Mouse (Mus musculus) neural tube, embryonic 15.5 days (tissue): Measurements from ENCODE around the gene Podxl2. TPM values are rescaled to one million over a fixed set of nuclear protein-coding genes. Genes with fewer than 3 reads are reported as not detected.

Experiments
- ATAC-seq: fragments of 200-750 bp; cut with Nextera tagmentation; 2 replicates; pipeline ENCODE4 v1.8.0; 2017; ENCODE audit warnings: mild to moderate bottlenecking, moderate TSS enrichment, moderate library complexity; ENCODE audit not compliant: low FRiP score
- H3K27ac ChIP-seq: fragments of 300-500 bp; sonication (generic); replicated peaks from 2 replicates; pipeline ENCODE4 v1.5.1; 2015; ENCODE audit warnings: mild to moderate bottlenecking, inconsistent platforms
- H3K27me3 ChIP-seq: fragments of 300-500 bp; sonication (generic); replicated peaks from 2 replicates; pipeline ENCODE4 v1.6.1; 2015; ENCODE audit warnings: inconsistent platforms
- H3K36me3 ChIP-seq: fragments of 300-500 bp; sonication (generic); 2 replicates; pipeline ENCODE4 v1.6.1; 2015; ENCODE audit warnings: inconsistent platforms
- H3K4me1 ChIP-seq: fragments of 300-500 bp; sonication (generic); 2 replicates; pipeline ENCODE4 v1.6.1; 2015; ENCODE audit warnings: inconsistent platforms
- H3K4me2 ChIP-seq: fragments of 300-500 bp; sonication (generic); 2 replicates; pipeline ENCODE4 v1.6.1; 2015; ENCODE audit warnings: inconsistent platforms, mild to moderate bottlenecking, moderate library complexity
- H3K4me3 ChIP-seq: fragments of 300-500 bp; sonication (generic); replicated peaks from 2 replicates; pipeline ENCODE4 v1.5.1; 2015; ENCODE audit warnings: mild to moderate bottlenecking, inconsistent platforms
- H3K9ac ChIP-seq: fragments of 300-500 bp; sonication (generic); replicated peaks from 2 replicates; pipeline ENCODE4 v1.6.1; 2015; ENCODE audit warnings: mild to moderate bottlenecking, inconsistent platforms
- H3K9me3 ChIP-seq: fragments of 300-500 bp; sonication (generic); replicated peaks from 2 replicates; pipeline ENCODE4 v1.6.1; 2016; ENCODE audit warnings: inconsistent platforms
- WGBS: fragments of 180-500 bp; shearing (Covaris S2); methylation state at CpG from one replicate; pipeline ENCODE4 v1.1.7; 2015; ENCODE audit warnings: mixed read lengths; 5-methylcytosine and 5-hydroxymethylcytosine counted together
- polyA plus RNA-seq: library from polyadenylated mRNA; unstranded; fragments of >200 nt; fragmentation: Nextera tagmentation; extraction: Ambion mirVana; gene quantifications from 2 replicates; pipeline ENCODE4 v1.2.1, GENCODE M21; 2015

The Podxl2 gene
- polyA plus RNA-seq, 1 experiment from 2014 or later = 640 TPM

- H3K9me3 ChIP-seq = no peaks in the 10 kb centered on the region
- H3K27ac ChIP-seq = no peak overlapping the region
- no peaks in the 10 kb centered on the region for H3K36me3 ChIP-seq
- H3K27me3 ChIP-seq = no peaks in the 10 kb centered on the region
- 0 out of 2 replicates have a peak, but pooled peaks cover 4% of the 10 kb centered on the region for H3K4me1 ChIP-seq
- H3K4me2 ChIP-seq = no peak overlapping the region
- H3K4me3 ChIP-seq = no peak overlapping the region
- WGBS = 72% methylated on average over 23 of the region's 23 CpGs
- H3K9ac ChIP-seq = no peak overlapping the region
- no peak for ATAC-seq
Measured at GRCm38 (mm10) chr6:88809091-88810037, 65.5 kb downstream of the Podxl2 start.

- WGBS = 92% methylated on average over 17 of the region's 17 CpGs
- no peaks in the 10 kb centered on the region for H3K36me3 ChIP-seq
- no peaks in the 10 kb centered on the region for H3K27me3 ChIP-seq
- no peak overlapping the region for H3K9ac ChIP-seq
- H3K27ac ChIP-seq = no peak overlapping the region
- no peaks in the 10 kb centered on the region for H3K9me3 ChIP-seq
- no peak for ATAC-seq
- no peak overlapping the region for H3K4me3 ChIP-seq
- no peak overlapping the region for H3K4me2 ChIP-seq
- H3K4me1 ChIP-seq = no peaks in the 10 kb centered on the region
Measured at GRCm38 (mm10) chr6:88804966-88805577, 69.8 kb downstream of the Podxl2 start.

DNA sequence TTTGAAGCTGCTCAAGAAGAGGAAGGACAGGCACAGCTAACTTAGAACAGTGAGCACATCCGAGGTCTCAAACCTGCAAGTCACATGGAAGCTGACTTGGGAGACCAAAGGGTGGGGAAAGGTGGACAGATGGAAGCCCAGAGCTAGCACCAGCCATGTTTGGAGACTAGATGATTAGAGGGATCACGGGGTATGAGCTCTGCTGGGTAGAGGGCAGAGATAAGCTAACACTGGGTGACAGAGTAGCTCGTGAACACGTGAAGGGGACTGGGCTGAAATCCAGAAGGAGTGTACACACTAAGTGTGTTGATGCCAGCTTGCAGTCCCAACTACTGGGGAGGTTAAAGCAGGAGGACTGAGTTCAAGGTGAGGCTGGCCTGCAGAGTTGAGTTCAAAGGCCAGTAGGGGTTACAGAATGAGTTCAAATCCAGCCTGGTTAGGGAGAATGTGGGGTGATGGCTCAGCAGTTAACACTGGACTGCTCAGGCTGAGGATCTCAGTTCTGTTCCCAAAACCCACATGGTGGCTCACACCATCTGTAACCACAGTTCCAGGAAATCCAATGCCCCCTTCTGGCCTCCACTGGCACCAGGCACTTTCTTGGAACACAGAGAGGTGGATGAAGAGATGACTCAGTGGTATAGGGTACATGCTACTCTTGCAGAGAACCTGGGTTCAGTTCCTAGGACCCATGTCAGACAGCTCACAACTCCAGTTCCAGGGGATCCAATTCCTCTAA is 70.7 kb downstream of the Podxl2 start:
- no peak for ATAC-seq
- WGBS = 88% methylated on average over 4 of the region's 4 CpGs
- H3K4me3 ChIP-seq = no peak overlapping the region

DNA sequence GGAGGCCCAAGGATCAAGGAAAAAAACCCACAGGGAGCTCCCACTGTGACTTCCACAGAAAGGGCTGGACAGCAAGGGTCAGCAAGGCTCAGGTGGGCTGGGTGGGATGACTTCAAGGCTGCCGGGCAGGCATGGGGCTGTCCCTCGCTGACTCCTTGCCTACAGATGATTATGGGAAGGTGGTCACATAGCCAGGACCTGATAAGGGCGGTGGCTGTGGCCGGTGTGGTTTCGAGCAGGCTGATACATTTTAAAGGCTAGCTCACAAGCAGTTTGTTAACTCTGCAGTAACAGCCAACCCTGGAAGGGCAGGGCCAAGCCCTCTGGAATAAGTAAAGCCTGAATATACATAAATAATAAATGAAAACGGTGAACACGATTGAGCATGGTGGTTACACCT is 71.8 kb downstream of the Podxl2 start:
- Histone ChIP-seq H3K9ac (no peak overlapping the region), H3K4me1 (no peaks in the 10 kb centered on the region), H3K4me3 (no peak overlapping the region), H3K4me2 (no peak overlapping the region), H3K9me3 (no peaks in the 10 kb centered on the region), H3K36me3 (no peaks in the 10 kb centered on the region), H3K27me3 (no peaks in the 10 kb centered on the region), H3K27ac (no peak overlapping the region)
- no peak for ATAC-seq
- WGBS = 92% methylated on average over 7 of the region's 7 CpGs

More for the DNA sequence above, 70.7 kb downstream of the Podxl2 start:
- no peak overlapping the region for H3K9ac ChIP-seq
- no peak overlapping the region for H3K27ac ChIP-seq
- H3K36me3 ChIP-seq = no peaks in the 10 kb centered on the region
- H3K27me3 ChIP-seq = no peaks in the 10 kb centered on the region
- no peaks in the 10 kb centered on the region for H3K4me1 ChIP-seq
- no peaks in the 10 kb centered on the region for H3K9me3 ChIP-seq
- H3K4me2 ChIP-seq = no peak overlapping the region

- 66% methylated on average over 3 of the region's 3 CpGs for WGBS
- H3K9ac ChIP-seq = no peak overlapping the region
- no peaks in the 10 kb centered on the region for H3K4me1 ChIP-seq
- H3K27me3 ChIP-seq = no peaks in the 10 kb centered on the region
- no peaks in the 10 kb centered on the region for H3K9me3 ChIP-seq
- no peak overlapping the region for H3K4me2 ChIP-seq
- no peak for ATAC-seq
- no peaks in the 10 kb centered on the region for H3K36me3 ChIP-seq
- no peak overlapping the region for H3K4me3 ChIP-seq
- H3K27ac ChIP-seq = no peak overlapping the region
Measured at GRCm38 (mm10) chr6:88800735-88801134, 74.1 kb downstream of the Podxl2 start.

DNA sequence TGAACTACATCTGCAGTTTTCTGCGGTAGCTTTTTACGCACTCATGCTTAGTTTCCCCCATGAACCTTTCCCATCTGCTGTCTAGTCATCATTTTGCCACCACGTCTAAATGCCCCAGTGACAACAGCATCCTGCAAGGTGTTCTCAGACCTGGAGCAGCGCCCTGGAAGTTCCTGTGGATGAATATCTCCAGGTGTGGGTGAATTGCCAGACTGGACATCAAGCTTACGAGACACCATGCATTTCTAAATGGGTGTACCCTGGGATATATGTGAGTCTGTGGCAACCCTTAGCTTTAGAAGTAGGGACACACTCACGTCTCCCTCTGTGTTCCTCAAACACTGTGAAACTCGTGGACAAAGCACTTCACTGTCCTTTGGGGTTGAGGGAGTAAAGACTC is 74.7 kb downstream of the Podxl2 start:
- Histone ChIP-seq H3K27me3 (no peaks in the 10 kb centered on the region), H3K4me2 (no peak overlapping the region), H3K9me3 (no peaks in the 10 kb centered on the region), H3K27ac (no peak overlapping the region), H3K9ac (no peak overlapping the region), H3K4me1 (no peaks in the 10 kb centered on the region), H3K36me3 (no peaks in the 10 kb centered on the region), H3K4me3 (no peak overlapping the region)
- WGBS = 79% methylated on average over 7 of the region's 7 CpGs
- ATAC-seq = no peak

DNA sequence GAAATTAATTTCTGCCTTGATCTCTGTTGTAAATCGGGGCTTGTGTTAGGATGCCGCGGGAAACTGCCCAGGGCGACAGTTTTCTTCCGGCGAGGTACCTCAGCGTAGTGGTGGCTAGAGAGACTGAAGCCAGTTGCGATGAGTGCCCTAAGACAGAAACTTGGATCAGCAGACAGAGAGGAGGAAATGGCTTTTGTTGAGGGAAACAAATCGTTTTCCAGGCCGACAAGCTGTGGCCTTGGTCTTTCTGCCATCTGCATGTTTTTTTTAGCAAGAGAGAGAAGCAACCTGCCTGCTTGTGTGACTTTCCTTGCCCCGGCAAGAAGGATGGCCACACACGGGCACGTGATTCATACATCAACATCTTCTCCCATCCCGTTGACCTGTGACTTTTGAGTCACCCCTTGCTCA is 80.3 kb downstream of the Podxl2 start:
- 64% methylated on average over 14 of the region's 14 CpGs for WGBS
- H3K36me3 ChIP-seq = no peaks in the 10 kb centered on the region
- no peaks in the 10 kb centered on the region for H3K27me3 ChIP-seq
- H3K27ac ChIP-seq = 0 out of 2 replicates have a peak overlapping the region, but pooled peaks have one; percentile 1
- no peak overlapping the region for H3K9ac ChIP-seq
- no peak for ATAC-seq
- peaks cover 41% of the 10 kb centered on the region for H3K4me1 ChIP-seq
- no peak overlapping the region for H3K4me3 ChIP-seq
- no peak overlapping the region for H3K4me2 ChIP-seq
- H3K9me3 ChIP-seq = no peaks in the 10 kb centered on the region

- no peak overlapping the region for H3K9ac ChIP-seq
- no peaks in the 10 kb centered on the region for H3K27me3 ChIP-seq
- H3K4me3 ChIP-seq = no peak overlapping the region
- H3K4me1 ChIP-seq = peaks cover 47% of the 10 kb centered on the region
- no peak for ATAC-seq
- 59% methylated on average over 13 of the region's 13 CpGs for WGBS
- no peak overlapping the region for H3K27ac ChIP-seq
- no peaks in the 10 kb centered on the region for H3K9me3 ChIP-seq
- no peaks in the 10 kb centered on the region for H3K36me3 ChIP-seq
- no peak overlapping the region for H3K4me2 ChIP-seq
Measured at GRCm38 (mm10) chr6:88793872-88794271, 81.0 kb downstream of the Podxl2 start.

GRCm38 (mm10) chr6:88793243-88793642 is 81.6 kb downstream of the Podxl2 start:
- H3K9ac ChIP-seq = no peak overlapping the region
- no peak overlapping the region for H3K4me3 ChIP-seq
- no peaks in the 10 kb centered on the region for H3K27me3 ChIP-seq
- no peaks in the 10 kb centered on the region for H3K9me3 ChIP-seq
- 25% methylated on average over 2 of the region's 2 CpGs for WGBS
- peaks cover 52% of the 10 kb centered on the region for H3K4me1 ChIP-seq
- H3K36me3 ChIP-seq = no peaks in the 10 kb centered on the region
- 0 out of 2 replicates have a peak, but pooled peaks have one; percentile 45 for ATAC-seq
- no peak overlapping the region for H3K4me2 ChIP-seq
- H3K27ac ChIP-seq = no peak overlapping the region
